Mouse (Mus musculus) kidney, embryonic 15.5 days (tissue): ENCODE results near the gene Cckar. TPM values are rescaled to one million over a fixed set of nuclear protein-coding genes. Genes with fewer than 3 reads are reported as not detected.
"Not testable (repeated sequence)": the region's sequence is repeated elsewhere in the genome, so short reads cannot be mapped to it uniquely, and the experiment has no call there.

Experiments
- ATAC-seq: fragments of 200-750 bp; cut with Nextera tagmentation; replicated peaks from 2 replicates; pipeline ENCODE4 v1.8.0; 2017; ENCODE audit warnings: moderate TSS enrichment; ENCODE audit not compliant: low FRiP score
- H3K27ac ChIP-seq: fragments of 300-500 bp; sonication (generic); 2 replicates; pipeline ENCODE4 v1.5.1; 2015; ENCODE audit warnings: mild to moderate bottlenecking, inconsistent platforms
- H3K27me3 ChIP-seq: fragments of 300-500 bp; sonication (generic); 2 replicates; pipeline ENCODE4 v1.6.1; 2015; ENCODE audit warnings: inconsistent platforms
- H3K36me3 ChIP-seq: fragments of 300-500 bp; sonication (generic); 2 replicates; pipeline ENCODE4 v1.6.1; 2015; ENCODE audit warnings: inconsistent platforms
- H3K4me1 ChIP-seq: fragments of 300-500 bp; sonication (generic); 2 replicates; pipeline ENCODE4 v1.6.1; 2015; ENCODE audit warnings: inconsistent platforms
- H3K4me2 ChIP-seq: fragments of 300-500 bp; sonication (generic); 2 replicates; pipeline ENCODE4 v1.6.1; 2015; ENCODE audit warnings: moderate library complexity, mild to moderate bottlenecking, inconsistent platforms
- H3K4me3 ChIP-seq: fragments of 300-500 bp; sonication (generic); replicated peaks from 2 replicates; pipeline ENCODE4 v1.5.1; 2015; ENCODE audit warnings: mild to moderate bottlenecking, inconsistent platforms
- H3K9ac ChIP-seq: fragments of 300-500 bp; sonication (generic); 2 replicates; pipeline ENCODE4 v1.6.1; 2015; ENCODE audit warnings: mild to moderate bottlenecking, inconsistent platforms
- H3K9me3 ChIP-seq: fragments of 300-500 bp; sonication (generic); replicated peaks from 2 replicates; pipeline ENCODE4 v1.6.1; 2016; ENCODE audit warnings: inconsistent platforms
- WGBS: fragments of 180-500 bp; shearing (Covaris S2); methylation state at CpG from one replicate; pipeline ENCODE4 v1.1.7; 2015; ENCODE audit warnings: mixed read lengths; 5-methylcytosine and 5-hydroxymethylcytosine counted together
- polyA plus RNA-seq: library from polyadenylated mRNA; unstranded; fragments of >200 nt; fragmentation: Nextera tagmentation; extraction: Ambion mirVana; gene quantifications from 2 replicates; pipeline ENCODE4 v1.2.1, GENCODE M21; 2015

The Cckar gene
- polyA plus RNA-seq, 1 experiment from 2014 or later, result 4.3 TPM

GRCm38 (mm10) chr5:53691577-53691976, 15.9 kb downstream of the Cckar start:
- Histone ChIP-seq H3K27ac (no peak overlapping the region), H3K27me3 (no peaks in the 10 kb centered on the region), H3K9me3 (no peaks in the 10 kb centered on the region), H3K9ac (no peak overlapping the region), H3K36me3 (no peaks in the 10 kb centered on the region), H3K4me3 (no peak overlapping the region), H3K4me1 (no peaks in the 10 kb centered on the region), H3K4me2 (no peak overlapping the region)
- ATAC-seq, result no peak
- 77% methylated on average over 3 of the region's 3 CpGs for WGBS

GRCm38 (mm10) chr5:53688326-53688725, 19.2 kb downstream of the Cckar start:
- H3K27ac ChIP-seq, result no peak overlapping the region
- no peak overlapping the region for H3K4me2 ChIP-seq
- no peak for ATAC-seq
- no peaks in the 10 kb centered on the region for H3K36me3 ChIP-seq
- H3K9ac ChIP-seq, result no peak overlapping the region
- H3K4me1 ChIP-seq, result no peaks in the 10 kb centered on the region
- no peaks in the 10 kb centered on the region for H3K9me3 ChIP-seq
- no peaks in the 10 kb centered on the region for H3K27me3 ChIP-seq
- WGBS, result 67% methylated on average over 7 of the region's 7 CpGs
- no peak overlapping the region for H3K4me3 ChIP-seq

- H3K36me3 ChIP-seq, result no peaks in the 10 kb centered on the region
- ATAC-seq, result no peak
- H3K4me1 ChIP-seq, result no peaks in the 10 kb centered on the region
- H3K27me3 ChIP-seq, result no peaks in the 10 kb centered on the region
- WGBS, result 73% methylated on average over 2 of the region's 2 CpGs
- H3K9ac ChIP-seq, result no peak overlapping the region
- H3K9me3 ChIP-seq, result no peaks in the 10 kb centered on the region
- H3K4me2 ChIP-seq, result no peak overlapping the region
- no peak overlapping the region for H3K27ac ChIP-seq
- H3K4me3 ChIP-seq, result no peak overlapping the region
Observed at GRCm38 (mm10) chr5:53686379-53686778, 21.1 kb downstream of the Cckar start.

- Histone ChIP-seq H3K9ac (no peak overlapping the region), H3K27ac (no peak overlapping the region), H3K4me2 (no peak overlapping the region), H3K4me1 (no peaks in the 10 kb centered on the region), H3K36me3 (no peaks in the 10 kb centered on the region), H3K9me3 (no peaks in the 10 kb centered on the region), H3K4me3 (no peak overlapping the region), H3K27me3 (no peaks in the 10 kb centered on the region)
- 79% methylated on average over 4 of the region's 4 CpGs for WGBS
- ATAC-seq, result no peak
Observed at GRCm38 (mm10) chr5:53685623-53686022, 21.9 kb downstream of the Cckar start.

DNA sequence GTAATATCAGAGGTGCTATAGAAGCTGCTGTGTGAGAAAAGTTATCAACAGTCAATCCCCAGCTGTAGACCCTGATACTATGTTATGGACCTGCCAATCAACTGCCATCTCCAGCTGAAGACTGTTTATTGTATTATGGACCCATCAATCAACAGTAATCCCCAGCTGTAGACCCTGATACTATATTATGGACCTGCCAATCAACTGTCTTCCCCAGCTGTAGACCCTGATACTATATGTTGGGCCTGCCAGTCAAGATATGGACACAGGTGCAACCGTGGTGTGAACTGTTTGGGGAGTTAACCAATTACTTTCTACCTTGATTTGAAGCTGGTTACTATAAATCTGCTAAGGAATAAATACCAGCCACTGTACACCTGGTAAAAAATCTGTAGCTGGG, 23.1 kb downstream of the Cckar start:
- Histone ChIP-seq H3K9ac (no peak overlapping the region), H3K27me3 (no peaks in the 10 kb centered on the region), H3K4me3 (no peak overlapping the region), H3K27ac (no peak overlapping the region), H3K4me2 (no peak overlapping the region), H3K9me3 (no peaks in the 10 kb centered on the region), H3K4me1 (no peaks in the 10 kb centered on the region), H3K36me3 (no peaks in the 10 kb centered on the region)
- WGBS, result 84% methylated on average over 1 of the region's 1 CpGs
- no peak for ATAC-seq

- Histone ChIP-seq H3K4me2 (no peak overlapping the region), H3K36me3 (no peaks in the 10 kb centered on the region), H3K4me3 (no peak overlapping the region), H3K9ac (no peak overlapping the region), H3K27ac (no peak overlapping the region), H3K9me3 (no peaks in the 10 kb centered on the region), H3K27me3 (no peaks in the 10 kb centered on the region), H3K4me1 (no peaks in the 10 kb centered on the region)
- no peak for ATAC-seq
- 79% methylated on average over 3 of the region's 3 CpGs for WGBS
Observed at GRCm38 (mm10) chr5:53683916-53684315, 23.6 kb downstream of the Cckar start.

DNA sequence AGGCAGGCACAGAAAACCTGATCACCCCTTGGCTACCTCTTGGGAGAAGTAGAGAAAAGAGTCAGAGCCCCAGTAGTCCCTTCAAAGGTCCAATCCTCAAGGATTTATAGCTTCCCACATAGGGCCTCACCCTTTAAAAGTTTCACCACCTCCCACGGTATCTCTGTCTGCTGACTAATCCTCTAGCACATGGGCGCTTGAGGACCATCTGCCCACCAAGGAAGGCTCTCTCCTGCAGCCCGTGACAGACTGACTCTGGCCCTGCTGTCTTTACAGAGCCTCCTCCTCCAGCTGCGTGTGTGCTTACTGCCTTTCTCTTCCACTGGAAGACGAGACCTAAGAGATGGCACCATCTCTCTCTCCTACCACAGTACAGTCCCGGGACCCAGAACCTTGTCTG, 27.9 kb downstream of the Cckar start:
- Histone ChIP-seq H3K4me2 (no peak overlapping the region), H3K9me3 (no peaks in the 10 kb centered on the region), H3K4me1 (no peaks in the 10 kb centered on the region), H3K4me3 (no peak overlapping the region), H3K27me3 (no peaks in the 10 kb centered on the region; the same call in 1 of the 2 replicates), H3K27ac (no peak overlapping the region), H3K36me3 (no peaks in the 10 kb centered on the region), H3K9ac (no peak overlapping the region)
- no peak for ATAC-seq
- WGBS, result 39% methylated on average over 6 of the region's 6 CpGs

GRCm38 (mm10) chr5:53678036-53678767, 29.3 kb downstream of the Cckar start:
- Histone ChIP-seq H3K27ac (no peak overlapping the region), H3K4me3 (no peak overlapping the region), H3K36me3 (no peaks in the 10 kb centered on the region), H3K27me3 (no peaks in the 10 kb centered on the region; the same call in 1 of the 2 replicates), H3K9ac (no peak overlapping the region), H3K4me2 (no peak overlapping the region), H3K4me1 (no peaks in the 10 kb centered on the region), H3K9me3 (no peaks in the 10 kb centered on the region)
- no peak for ATAC-seq
- whole genome bisulfite sequencing, result 54% methylated on average over 13 of the region's 13 CpGs

- H3K4me2 ChIP-seq, result no peak overlapping the region
Observed at GRCm38 (mm10) chr5:53676671-53677070, 30.8 kb downstream of the Cckar start.

DNA sequence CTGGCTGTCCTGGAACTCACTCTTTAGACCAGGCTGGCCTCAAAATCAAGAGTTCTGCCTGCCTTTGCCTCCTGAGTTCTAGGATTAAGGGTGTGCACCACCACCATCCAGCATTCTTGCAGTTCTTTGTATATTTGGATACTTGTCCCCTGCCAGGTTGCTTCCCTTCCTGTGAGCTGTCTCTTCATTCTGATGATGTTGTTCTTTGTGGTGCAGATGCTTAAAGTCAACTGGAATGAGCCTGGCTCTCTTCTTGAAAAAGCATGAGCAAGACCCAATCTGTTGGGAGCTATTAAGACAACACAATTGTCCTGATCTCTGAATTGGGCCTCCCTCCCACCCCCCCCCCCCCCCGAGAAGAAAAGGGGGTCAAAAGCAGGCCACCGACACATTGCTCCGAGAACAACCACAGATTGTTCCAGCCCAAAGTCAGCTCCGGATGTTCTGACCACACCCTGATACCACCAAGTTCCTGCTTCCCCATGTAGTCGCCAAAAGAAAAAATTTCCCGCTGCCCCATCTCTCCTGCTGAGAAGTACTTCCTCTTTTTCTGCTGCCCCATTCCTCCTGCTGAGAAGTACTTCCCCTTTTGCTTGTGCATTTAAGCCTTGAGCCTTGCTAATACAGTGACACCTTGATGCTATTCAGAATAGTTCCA, 33.9 kb downstream of the Cckar start:
- not testable (repeated sequence) for H3K4me2 ChIP-seq, H3K27me3 ChIP-seq, H3K36me3 ChIP-seq, ATAC-seq, H3K4me1 ChIP-seq, H3K4me3 ChIP-seq, H3K27ac ChIP-seq, H3K9me3 ChIP-seq, H3K9ac ChIP-seq
- WGBS, result 92% methylated on average over 6 of the region's 6 CpGs

More at GRCm38 (mm10) chr5:53676671-53677070, 30.8 kb downstream of the Cckar start:
- 79% methylated on average over 8 of the region's 8 CpGs for WGBS
- Histone ChIP-seq H3K27ac (no peak overlapping the region), H3K27me3 (no peaks in the 10 kb centered on the region; the same call in 1 of the 2 replicates), H3K9ac (no peak overlapping the region), H3K36me3 (no peaks in the 10 kb centered on the region), H3K4me1 (no peaks in the 10 kb centered on the region), H3K9me3 (no peaks in the 10 kb centered on the region), H3K4me3 (no peak overlapping the region)
- ATAC-seq, result no peak

GRCm38 (mm10) chr5:53672352-53672751, 35.2 kb downstream of the Cckar start:
- no peaks in the 10 kb centered on the region for H3K4me1 ChIP-seq
- H3K27ac ChIP-seq, result no peak overlapping the region
- WGBS, result 19% methylated on average over 5 of the region's 5 CpGs
- peak; percentile 86; the same call in 1 of the 2 replicates for ATAC-seq
- H3K36me3 ChIP-seq, result no peaks in the 10 kb centered on the region
- H3K27me3 ChIP-seq, result no peaks in the 10 kb centered on the region
- H3K4me2 ChIP-seq, result no peak overlapping the region
- H3K9ac ChIP-seq, result no peak overlapping the region
- no peak overlapping the region for H3K4me3 ChIP-seq
- H3K9me3 ChIP-seq, result no peaks in the 10 kb centered on the region

- 75% methylated on average over 4 of the region's 4 CpGs for WGBS
- Histone ChIP-seq H3K4me1 (no peaks in the 10 kb centered on the region), H3K4me2 (no peak overlapping the region), H3K27me3 (no peaks in the 10 kb centered on the region), H3K9ac (no peak overlapping the region), H3K9me3 (no peaks in the 10 kb centered on the region), H3K4me3 (no peak overlapping the region), H3K36me3 (no peaks in the 10 kb centered on the region), H3K27ac (no peak overlapping the region)
- ATAC-seq, result no peak
Observed at GRCm38 (mm10) chr5:53671507-53671906, 36.0 kb downstream of the Cckar start.
